Mouse (Mus musculus): Measurements from ENCODE around the gene Ahcyl2. TPM values are rescaled to one million over a fixed set of nuclear protein-coding genes. Genes with fewer than 3 reads are reported as not detected.
A peak's percentile ranks its signal among the peaks of the same experiment; 100 is the strongest.

Ahcyl2 gene
- polyA plus RNA-seq, 1 experiment from 2014 or later, result 17.1 TPM

DNA sequence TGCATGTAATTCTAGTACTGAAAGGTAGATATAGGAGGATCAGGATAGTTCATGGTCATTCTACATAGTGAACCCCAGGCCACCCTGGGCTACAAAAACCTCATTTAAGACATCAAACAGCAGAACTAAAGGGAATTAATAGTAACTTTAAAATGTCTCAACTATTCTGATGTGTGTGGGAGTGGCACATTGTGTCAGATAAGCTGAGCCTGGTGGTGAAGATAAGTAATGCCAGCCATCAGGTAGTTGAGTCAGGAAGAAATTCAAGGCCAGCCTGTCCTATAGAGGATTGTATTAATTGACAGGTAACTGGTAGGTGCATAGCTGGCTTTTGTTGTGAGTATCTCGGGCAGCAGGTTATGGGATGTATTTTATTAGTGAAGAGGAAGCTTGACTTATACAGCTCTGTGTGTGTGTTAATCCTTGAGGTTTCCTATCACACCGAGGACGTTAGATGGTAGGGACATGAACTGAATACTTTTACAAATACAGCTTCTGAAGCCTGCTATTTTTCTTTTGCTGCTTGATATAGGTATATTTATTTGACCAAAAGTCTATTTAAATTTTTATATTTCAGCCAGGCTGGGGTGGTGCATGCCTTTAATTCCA is 16.7 kb downstream of the Ahcyl2 start:
- Histone ChIP-seq H3K4me2 (replicated peaks; ENCODE audit: low read depth, low read length) (no peak overlapping the region), H3K36me3 (ENCODE audit: insufficient read depth, low read length) (no peaks in the 10 kb centered on the region), H3K9me3 (ENCODE audit: low read length) (no peaks in the 10 kb centered on the region), H3K4me3 (ENCODE audit: low read depth, low read length) (no peak overlapping the region), H3K27ac (ENCODE audit: low read length) (no peak overlapping the region), H3K4me1 (ENCODE audit: insufficient read depth, low read depth, low read length) (no peaks in the 10 kb centered on the region), H3K9ac (replicated peaks; ENCODE audit: low read depth) (no peak overlapping the region), H3K27me3 (replicated peaks; ENCODE audit: insufficient read depth, low read length) (no peaks in the 10 kb centered on the region)
- 89% methylated on average over 3 of the region's 3 CpGs for WGBS
- ATAC-seq (no peak), DNase-seq (ENCODE audit: low spot score) (no peak)
- TF ChIP-seq EP300 (IDR thresholded peaks at IDR 0.05) (no peak), CTCF (IDR thresholded peaks at IDR 0.05) (no peak)

GRCm38 (mm10) chr6:29785759-29786158 is 17.9 kb downstream of the Ahcyl2 start:
- ATAC-seq (no peak), DNase-seq (ENCODE audit: low spot score) (no peak)
- WGBS, result 70% methylated on average over 5 of the region's 5 CpGs
- Histone ChIP-seq H3K4me2 (replicated peaks; ENCODE audit: low read depth, low read length) (no peak overlapping the region), H3K9ac (replicated peaks; ENCODE audit: low read depth) (no peak overlapping the region), H3K27ac (ENCODE audit: low read length) (no peak overlapping the region), H3K27me3 (replicated peaks; ENCODE audit: insufficient read depth, low read length) (no peaks in the 10 kb centered on the region), H3K36me3 (ENCODE audit: insufficient read depth, low read length) (no peaks in the 10 kb centered on the region), H3K4me1 (ENCODE audit: insufficient read depth, low read depth, low read length) (no peaks in the 10 kb centered on the region), H3K9me3 (ENCODE audit: low read length) (no peaks in the 10 kb centered on the region), H3K4me3 (ENCODE audit: low read depth, low read length) (no peak overlapping the region)
- TF ChIP-seq CTCF (IDR thresholded peaks at IDR 0.05) (no peak), EP300 (IDR thresholded peaks at IDR 0.05) (no peak)

DNA sequence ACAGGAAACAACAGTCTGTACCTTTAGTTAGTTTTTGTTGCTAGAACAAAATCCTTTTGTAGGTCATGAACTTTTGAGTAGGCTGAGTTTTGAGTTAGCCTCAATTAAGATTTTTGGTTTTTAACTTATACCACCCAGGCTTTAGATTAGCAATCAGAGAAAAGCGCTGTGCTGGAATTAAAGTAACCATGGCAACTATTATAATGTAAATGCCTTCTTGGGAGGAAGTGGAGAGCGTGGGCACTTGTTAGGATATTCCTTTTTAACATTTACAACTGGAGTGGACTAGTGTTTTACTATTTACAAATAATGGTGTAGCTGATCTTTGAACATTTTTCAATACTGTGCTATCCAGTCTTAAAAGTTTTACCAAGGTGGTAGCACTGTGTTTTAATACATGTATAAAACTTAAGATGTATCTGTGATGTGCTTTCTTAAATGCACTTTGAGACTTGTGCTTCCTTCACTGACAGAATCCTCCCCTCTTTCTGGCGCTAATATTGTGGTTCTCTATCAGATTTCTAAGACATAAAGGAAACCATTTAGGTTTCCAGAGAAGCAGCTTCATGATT is 21.1 kb downstream of the Ahcyl2 start:
- H3K4me3 ChIP-seq (ENCODE audit: low read depth, low read length), result no peak overlapping the region
- H3K4me1 ChIP-seq (ENCODE audit: insufficient read depth, low read depth, low read length), result no peaks in the 10 kb centered on the region
- no peak for TF ChIP-seq CTCF (IDR thresholded peaks at IDR 0.05)
- no peak for TF ChIP-seq EP300 (IDR thresholded peaks at IDR 0.05)
- no peaks in the 10 kb centered on the region for H3K27me3 ChIP-seq (replicated peaks; ENCODE audit: insufficient read depth, low read length)
- no peaks in the 10 kb centered on the region for H3K36me3 ChIP-seq (ENCODE audit: insufficient read depth, low read length)
- no peaks in the 10 kb centered on the region for H3K9me3 ChIP-seq (ENCODE audit: low read length)
- WGBS, result 63% methylated on average over 3 of the region's 3 CpGs
- no peak overlapping the region for H3K4me2 ChIP-seq (replicated peaks; ENCODE audit: low read depth, low read length)
- DNase-seq (ENCODE audit: low spot score) (no peak), ATAC-seq (no peak)
- no peak overlapping the region for H3K9ac ChIP-seq (replicated peaks; ENCODE audit: low read depth)
- no peak overlapping the region for H3K27ac ChIP-seq (ENCODE audit: low read length)

- Histone ChIP-seq H3K4me1 (ENCODE audit: insufficient read depth, low read depth, low read length) (no peaks in the 10 kb centered on the region), H3K4me2 (replicated peaks; ENCODE audit: low read depth, low read length) (no peak overlapping the region), H3K4me3 (ENCODE audit: low read depth, low read length) (no peak overlapping the region), H3K36me3 (ENCODE audit: insufficient read depth, low read length) (no peaks in the 10 kb centered on the region), H3K27ac (ENCODE audit: low read length) (no peak overlapping the region), H3K9ac (replicated peaks; ENCODE audit: low read depth) (no peak overlapping the region), H3K27me3 (replicated peaks; ENCODE audit: insufficient read depth, low read length) (no peaks in the 10 kb centered on the region), H3K9me3 (ENCODE audit: low read length) (no peaks in the 10 kb centered on the region)
- 72% methylated on average over 3 of the region's 3 CpGs for WGBS
- TF ChIP-seq EP300 (IDR thresholded peaks at IDR 0.05) (no peak), CTCF (IDR thresholded peaks at IDR 0.05) (no peak)
- ATAC-seq (no peak), DNase-seq (ENCODE audit: low spot score) (no peak)
Measured at GRCm38 (mm10) chr6:29790014-29790698, 22.3 kb downstream of the Ahcyl2 start.

- DNase-seq (ENCODE audit: low spot score) (no peak), ATAC-seq (no peak)
- Histone ChIP-seq H3K9ac (replicated peaks; ENCODE audit: low read depth) (no peak overlapping the region), H3K27me3 (replicated peaks; ENCODE audit: insufficient read depth, low read length) (no peaks in the 10 kb centered on the region), H3K4me1 (ENCODE audit: insufficient read depth, low read depth, low read length) (no peaks in the 10 kb centered on the region), H3K9me3 (ENCODE audit: low read length) (no peaks in the 10 kb centered on the region), H3K27ac (ENCODE audit: low read length) (no peak overlapping the region), H3K4me2 (replicated peaks; ENCODE audit: low read depth, low read length) (no peak overlapping the region), H3K4me3 (ENCODE audit: low read depth, low read length) (no peak overlapping the region), H3K36me3 (ENCODE audit: insufficient read depth, low read length) (no peaks in the 10 kb centered on the region)
- TF ChIP-seq EP300 (IDR thresholded peaks at IDR 0.05) (no peak), CTCF (IDR thresholded peaks at IDR 0.05) (no peak)
- 61% methylated on average over 1 of the region's 1 CpGs for WGBS
Measured at GRCm38 (mm10) chr6:29793520-29793919, 25.7 kb downstream of the Ahcyl2 start.

- 67% methylated on average over 6 of the region's 6 CpGs for WGBS
- Histone ChIP-seq H3K4me2 (replicated peaks; ENCODE audit: low read depth, low read length) (no peak overlapping the region), H3K27ac (ENCODE audit: low read length) (no peak overlapping the region), H3K27me3 (replicated peaks; ENCODE audit: insufficient read depth, low read length) (no peaks in the 10 kb centered on the region), H3K4me3 (ENCODE audit: low read depth, low read length) (no peak overlapping the region), H3K4me1 (ENCODE audit: insufficient read depth, low read depth, low read length) (no peaks in the 10 kb centered on the region), H3K9ac (replicated peaks; ENCODE audit: low read depth) (no peak overlapping the region), H3K9me3 (ENCODE audit: low read length) (no peaks in the 10 kb centered on the region), H3K36me3 (ENCODE audit: insufficient read depth, low read length) (no peaks in the 10 kb centered on the region)
- ATAC-seq (no peak), DNase-seq (ENCODE audit: low spot score) (peak; percentile 19)
- TF ChIP-seq CTCF (IDR thresholded peaks at IDR 0.05), result no peak
- no peak for TF ChIP-seq EP300 (IDR thresholded peaks at IDR 0.05)
Measured at GRCm38 (mm10) chr6:29794582-29794981, 26.8 kb downstream of the Ahcyl2 start.

Data from lung, postnatal 0 days (tissue).